Mouse (Mus musculus) embryonic stem cell, embryonic (primary cell): ENCODE measurements around the gene Tmem151b.

Source experiments
- CTCF ChIA-PET, 4 experiments: fragments of 300-600 bp in 2 of 4; fragments of 350-600 bp in 2 of 4; sonication (Branson Sonifier 250); formaldehyde crosslinking; loops; one replicate each; lab custom pipeline; 2022; ENCODE audit warnings: inconsistent platforms in 2 of 4; lab: Charles Lee
- POLR2A ChIA-PET, 4 experiments: fragments of 300-600 bp in 2 of 4; fragments of 350-600 bp in 2 of 4; sonication (Branson Sonifier 250); formaldehyde crosslinking; loops; one replicate each; lab custom pipeline; 2022; ENCODE audit warnings: antibody characterized with exemption in 4 of 4, inconsistent platforms in 1 of 4; lab: Charles Lee

Gene Tmem151b

DNA sequence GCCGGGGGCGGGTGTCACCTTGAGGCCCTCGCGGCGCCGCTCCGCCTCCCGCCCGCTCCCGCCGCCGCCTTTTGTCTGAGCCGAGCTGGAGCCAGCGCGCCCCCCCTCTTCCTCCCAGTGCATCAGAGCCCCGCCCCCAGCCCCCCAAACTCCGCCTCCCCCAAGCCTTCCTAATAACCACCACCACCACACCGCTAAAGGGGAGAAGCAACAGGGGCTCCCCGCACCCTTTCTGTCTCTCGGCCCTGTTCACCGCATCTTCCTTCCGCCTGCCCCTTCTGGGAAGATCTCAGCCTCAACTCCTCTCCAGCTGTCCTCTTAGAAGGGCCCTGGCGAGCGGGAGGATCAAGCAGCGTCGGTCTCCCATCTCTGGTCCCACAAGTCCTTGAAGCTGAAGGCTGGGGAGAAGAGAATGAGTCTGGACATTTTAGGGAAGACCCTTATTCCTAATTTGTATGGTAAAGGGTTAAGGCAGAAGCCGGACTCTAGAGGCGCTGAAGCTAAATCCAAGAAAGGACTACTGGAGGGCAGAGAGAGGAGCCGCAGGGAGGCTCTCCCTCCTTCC is at the start of gene Tmem151b:
Gene Tmem151b (minus strand): TSS at position 61 of the 565 bp plus-strand sequence.
- POLR2A ChIA-PET = interaction anchor here in 3 of 4 experiments (0.6 to 28.4 kb wide), 26 partner anchors 10 to 128 kb away, joined by 3 to 605 read pairs (median 5); partner anchors contain the start of genes Hsp90ab1 (in 3 of the 3), Spats1 (in 2 of the 3), Aars2 (in 1 of the 3) and Slc35b2 (in 1 of the 3)
- CTCF ChIA-PET = interaction anchor here (0.6 to 3.8 kb wide), 33 partner anchors 12 to 521 kb away, joined by 3 to 41 read pairs (median 3); partner anchors contain the start of genes Cdc5l (in 1 of the 4) and Spats1 (in 1 of the 4)

DNA sequence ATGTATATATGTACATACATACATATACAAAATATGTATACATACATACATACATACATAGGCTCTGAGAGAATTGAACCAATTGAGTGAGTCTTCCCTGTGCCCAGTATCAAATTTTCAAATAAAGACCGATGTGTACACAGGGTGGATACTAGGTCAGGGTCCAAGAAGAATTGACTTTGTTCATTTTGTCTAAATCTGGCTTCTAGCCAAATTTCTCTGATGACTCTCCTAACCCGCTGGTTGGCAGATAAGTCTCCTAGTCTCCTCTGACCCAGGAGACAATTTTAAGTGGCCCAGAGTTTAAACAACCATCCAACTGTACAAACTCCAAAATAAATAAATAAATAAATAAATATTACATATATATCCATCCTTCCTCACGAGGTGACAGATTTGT is 49.4 kb upstream of the Tmem151b start:
- CTCF ChIA-PET = interaction anchor here in 3 of 4 experiments (0.6 to 6.4 kb wide), 9 partner anchors 10 to 137 kb away, joined by 3 to 44 read pairs (median 6); no protein-coding TSS in a partner anchor

DNA sequence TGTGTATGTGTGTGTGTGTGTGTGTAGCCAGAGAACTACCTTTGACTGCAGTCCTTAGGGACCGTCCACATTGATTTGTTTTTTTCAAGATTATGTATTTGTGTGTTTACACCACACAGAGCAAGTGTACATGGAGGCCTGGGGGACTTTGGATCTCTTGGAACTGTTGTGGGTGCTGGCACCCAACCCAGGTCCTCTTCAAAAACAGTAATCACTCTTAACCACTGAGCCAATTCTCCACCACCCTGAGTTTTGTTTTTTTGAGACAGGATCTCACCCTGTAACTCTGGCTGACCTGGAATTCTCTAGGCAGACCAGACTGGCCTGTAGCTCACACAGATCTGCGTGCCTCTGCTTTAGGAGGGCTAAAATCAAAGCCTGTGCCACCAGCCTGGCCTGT is 48.9 kb upstream of the Tmem151b start:
- POLR2A ChIA-PET = interaction anchor here in 3 of 4 experiments (0.9 to 18.1 kb wide), 11 partner anchors 9 to 60 kb away, joined by 3 to 578 read pairs (median 16); partner anchors contain the start of gene Hsp90ab1 (in 2 of the 3)
- CTCF ChIA-PET = interaction anchor here in 2 of 4 experiments (0.6 to 6.4 kb wide), 6 partner anchors 11 to 44 kb away, joined by 3 to 44 read pairs (median 8); no protein-coding TSS in a partner anchor

More for the DNA sequence above, 49.4 kb upstream of the Tmem151b start:
- POLR2A ChIA-PET = interaction anchor here in 3 of 4 experiments (1.4 to 18.1 kb wide), 15 partner anchors 8 to 135 kb away, joined by 3 to 578 read pairs (median 47); partner anchors contain the start of genes Hsp90ab1 (in 2 of the 3) and 1600014C23Rik (in 1 of the 3)

DNA sequence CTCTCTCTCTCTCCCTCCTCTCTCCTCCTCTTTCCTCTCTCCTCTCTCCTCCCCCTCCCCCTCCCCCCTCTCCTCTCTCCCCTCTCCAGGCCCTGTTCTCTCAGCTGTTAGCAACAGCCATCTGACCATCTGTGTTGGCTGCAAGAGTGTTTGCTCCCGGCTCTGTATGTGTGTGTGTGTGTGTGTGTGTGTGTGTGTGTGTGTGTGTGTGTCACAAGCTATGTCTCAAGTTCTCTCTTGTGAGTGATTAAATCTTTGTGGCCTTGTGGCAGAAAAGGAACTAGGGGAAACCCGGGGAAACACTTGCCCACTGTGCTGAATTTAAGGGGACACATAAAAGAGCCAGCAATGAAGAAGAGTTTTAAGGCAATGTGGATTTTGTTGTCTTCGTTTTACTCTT is 48.3 kb upstream of the Tmem151b start:
- POLR2A ChIA-PET = interaction anchor here (0.6 to 18.1 kb wide), 18 partner anchors 9 to 1994 kb away, joined by 3 to 578 read pairs (median 9); partner anchors contain the start of gene Hsp90ab1 (in 4 of the 4)
- CTCF ChIA-PET = interaction anchor here (0.6 to 6.4 kb wide), 20 partner anchors 12 to 136 kb away, joined by 3 to 44 read pairs (median 6); no protein-coding TSS in a partner anchor

DNA sequence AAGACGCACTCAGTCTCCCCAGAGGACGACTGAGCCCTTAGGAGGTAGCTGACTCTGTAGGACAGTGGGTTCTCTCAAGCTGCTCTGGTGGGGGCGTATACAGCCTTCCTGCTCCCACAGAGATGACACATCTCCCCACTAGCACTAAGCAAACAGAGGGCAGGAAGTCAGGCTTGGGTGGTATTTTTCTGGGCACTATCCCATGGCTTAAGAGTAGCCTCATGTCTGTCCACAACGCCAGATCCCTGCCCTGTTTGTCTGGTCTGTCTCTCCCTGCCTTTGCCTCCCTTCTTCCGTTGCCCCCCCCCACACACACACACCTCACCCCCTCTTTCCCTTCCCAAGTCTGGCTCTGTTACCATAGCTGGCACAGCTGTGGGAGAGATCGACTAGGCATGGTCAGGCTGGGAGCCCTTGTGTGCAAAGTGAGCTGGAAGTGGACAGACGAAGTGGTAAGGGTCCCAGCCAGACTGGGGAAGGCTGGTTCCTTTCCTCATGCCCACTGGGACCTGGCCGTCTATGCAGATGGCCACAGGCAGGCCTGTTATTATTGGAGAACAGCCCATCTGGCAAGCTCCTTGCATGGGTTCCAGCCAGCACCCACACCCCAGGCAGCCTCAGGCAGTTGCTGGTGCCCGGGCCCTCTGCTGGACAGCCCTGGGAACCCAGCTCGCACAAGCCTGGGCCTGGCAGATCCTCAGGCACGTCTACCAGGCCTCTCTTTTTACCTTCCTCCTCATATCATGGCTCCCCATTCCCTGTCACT is 47.3 kb upstream of the Tmem151b start:
- ChIA-PET POLR2A (interaction anchor here (0.5 to 18.1 kb wide), 27 partner anchors 8 to 382 kb away, joined by 3 to 578 read pairs (median 5); partner anchors contain the start of genes Hsp90ab1 (in 4 of the 4), Cdc5l (in 1 of the 4) and Slc35b2 (in 1 of the 4)), CTCF (interaction anchor here (0.5 to 6.4 kb wide), 31 partner anchors 10 to 1635 kb away, joined by 3 to 44 read pairs (median 5); no protein-coding TSS in a partner anchor)

DNA sequence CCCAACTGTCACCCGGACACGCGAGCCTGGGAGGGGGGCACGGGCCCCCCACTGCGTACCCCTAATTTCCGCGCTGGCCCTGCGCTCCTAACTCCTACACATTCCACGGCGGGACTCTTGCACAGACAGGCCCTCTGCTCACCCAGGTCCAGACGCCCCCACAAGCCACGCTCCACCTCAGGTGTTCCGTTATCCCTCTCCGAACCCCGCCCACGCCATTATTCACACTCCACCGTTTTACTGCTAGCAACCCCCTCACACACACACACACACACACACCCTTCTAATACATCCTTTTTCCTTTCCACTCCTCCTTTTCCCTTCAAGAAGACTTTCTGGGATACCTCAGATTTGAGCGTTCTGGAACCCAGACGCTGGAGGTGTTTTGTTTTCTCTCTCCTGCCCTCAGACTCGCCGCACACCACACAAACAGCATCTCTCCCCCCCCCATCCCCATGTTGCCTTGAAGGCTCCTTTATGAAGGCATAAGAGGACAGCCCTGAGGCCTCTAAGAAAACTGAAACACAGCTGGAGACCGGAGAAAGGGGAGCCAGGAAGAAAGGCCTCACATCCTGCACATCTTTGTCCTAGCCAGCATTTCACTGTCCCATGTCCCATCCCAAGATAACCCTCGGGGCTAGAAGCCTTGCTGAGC is 46.4 kb upstream of the Tmem151b start:
- POLR2A ChIA-PET = interaction anchor here (0.6 to 18.1 kb wide), 24 partner anchors 13 to 344 kb away, joined by 3 to 578 read pairs (median 10); partner anchors contain the start of genes Hsp90ab1 (in 4 of the 4), Cdc5l (in 1 of the 4) and Slc35b2 (in 1 of the 4)
- CTCF ChIA-PET = interaction anchor here (0.5 to 6.4 kb wide), 17 partner anchors 9 to 111 kb away, joined by 3 to 79 read pairs (median 7); no protein-coding TSS in a partner anchor

DNA sequence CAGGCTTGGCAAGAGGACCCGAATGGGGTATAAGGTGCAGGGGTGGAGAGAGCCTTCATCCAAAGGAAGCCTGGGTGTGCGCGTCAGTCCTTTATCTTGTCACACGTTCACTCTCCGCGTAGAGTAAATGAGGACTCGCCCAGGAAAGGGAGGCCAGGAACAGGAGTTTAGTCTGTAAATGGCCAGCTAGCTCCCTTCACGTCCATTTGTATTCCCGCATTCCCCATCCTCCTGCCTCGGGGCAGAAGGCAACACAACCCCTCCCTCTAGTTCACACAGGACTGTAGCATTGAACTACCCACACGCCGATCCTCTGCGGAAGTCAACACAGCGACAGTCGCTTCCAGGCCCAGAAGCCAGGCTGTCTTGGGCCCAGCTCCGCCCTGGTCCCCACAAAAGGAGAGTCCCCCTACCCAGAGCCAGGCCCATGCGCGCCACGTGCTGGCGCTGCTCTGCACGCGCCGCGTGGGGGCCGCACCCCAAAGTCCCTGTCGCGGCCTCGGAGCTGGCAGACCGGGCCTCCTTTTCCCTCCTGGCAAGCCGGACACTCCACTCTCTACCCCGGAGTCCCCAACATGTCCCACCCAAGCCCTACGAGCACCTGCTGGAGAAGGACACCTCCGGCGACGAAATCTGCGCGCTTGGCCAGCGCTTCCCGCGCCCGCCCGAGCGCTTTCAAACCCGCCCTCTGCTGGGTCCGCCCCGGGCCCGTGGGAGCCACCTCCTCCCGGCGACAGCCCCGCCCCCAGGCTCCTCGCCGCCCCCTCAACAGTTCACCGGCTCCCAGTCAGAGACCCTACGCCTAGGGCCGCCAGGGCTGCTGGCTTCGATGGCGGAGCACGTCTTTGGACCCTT is 45.6 kb upstream of the Tmem151b start:
- ChIA-PET POLR2A (interaction anchor here (0.5 to 18.1 kb wide), 22 partner anchors 8 to 1907 kb away, joined by 3 to 578 read pairs (median 8); partner anchors contain the start of genes Hsp90ab1 (in 3 of the 4), Mymx (in 1 of the 4), Slc35b2 (in 1 of the 4) and Taf8 (in 1 of the 4)), CTCF (interaction anchor here (0.5 to 6.4 kb wide), 13 partner anchors 10 to 88 kb away, joined by 3 to 79 read pairs (median 5); partner anchors contain the start of gene Aars2 (in 1 of the 4))

DNA sequence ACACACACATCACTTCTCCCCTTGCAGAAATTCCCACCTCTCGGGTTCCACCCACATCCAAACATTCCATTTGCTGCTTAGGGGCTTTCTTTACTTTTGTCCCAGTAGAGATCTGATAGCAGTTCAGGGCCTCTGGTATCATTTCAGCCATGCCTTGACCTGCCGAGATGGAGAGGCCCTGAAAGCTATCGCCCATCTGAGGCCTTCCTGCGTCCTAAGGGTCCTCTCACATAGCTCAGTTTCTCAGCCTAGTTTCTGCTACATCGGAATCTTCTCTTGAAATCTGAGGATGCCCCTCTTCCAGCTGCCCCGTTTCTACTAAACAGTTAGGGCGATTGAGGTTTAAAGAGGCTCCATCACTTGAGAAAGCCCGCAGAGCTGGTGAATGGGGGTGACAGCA is 44.7 kb upstream of the Tmem151b start:
- ChIA-PET CTCF (interaction anchor here (0.5 to 6.4 kb wide), 17 partner anchors 7 to 87 kb away, joined by 3 to 79 read pairs (median 5); partner anchors contain the start of genes Aars2 (in 1 of the 4) and Mymx (in 1 of the 4)), POLR2A (interaction anchor here (0.5 to 18.1 kb wide), 29 partner anchors 8 to 1908 kb away, joined by 3 to 578 read pairs (median 8); partner anchors contain the start of genes Hsp90ab1 (in 4 of the 4), Mymx (in 4 of the 4), Slc35b2 (in 2 of the 4) and Taf8 (in 1 of the 4))

DNA sequence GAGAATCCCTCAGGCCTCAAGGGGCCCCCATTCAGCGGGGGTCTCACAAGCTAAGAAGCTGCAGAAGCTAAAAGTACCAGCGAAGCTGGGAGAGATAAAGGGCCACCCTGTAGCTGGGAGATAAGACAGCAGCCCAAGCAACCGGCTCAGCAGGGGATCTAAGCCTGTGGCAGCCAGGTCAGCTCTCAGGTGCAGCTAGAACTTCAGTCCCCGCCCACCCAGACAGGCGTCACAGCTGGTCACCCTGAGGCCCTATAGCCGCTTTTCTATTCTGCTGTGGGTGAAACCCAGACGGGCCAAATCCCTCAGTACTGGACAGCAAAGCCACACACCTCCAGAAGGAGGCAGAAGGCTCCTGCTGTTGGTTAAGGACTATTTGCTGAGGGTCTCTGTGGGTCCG is 44.0 kb upstream of the Tmem151b start:
- ChIA-PET POLR2A (interaction anchor here (0.7 to 18.1 kb wide), 26 partner anchors 9 to 88 kb away, joined by 3 to 578 read pairs (median 12); partner anchors contain the start of genes Hsp90ab1 (in 4 of the 4), Mymx (in 3 of the 4), Slc35b2 (in 2 of the 4) and Aars2 (in 1 of the 4)), CTCF (interaction anchor here (0.6 to 6.4 kb wide), 23 partner anchors 8 to 141 kb away, joined by 3 to 79 read pairs (median 5); partner anchors contain the start of genes Aars2 (in 1 of the 4) and Mymx (in 1 of the 4))

DNA sequence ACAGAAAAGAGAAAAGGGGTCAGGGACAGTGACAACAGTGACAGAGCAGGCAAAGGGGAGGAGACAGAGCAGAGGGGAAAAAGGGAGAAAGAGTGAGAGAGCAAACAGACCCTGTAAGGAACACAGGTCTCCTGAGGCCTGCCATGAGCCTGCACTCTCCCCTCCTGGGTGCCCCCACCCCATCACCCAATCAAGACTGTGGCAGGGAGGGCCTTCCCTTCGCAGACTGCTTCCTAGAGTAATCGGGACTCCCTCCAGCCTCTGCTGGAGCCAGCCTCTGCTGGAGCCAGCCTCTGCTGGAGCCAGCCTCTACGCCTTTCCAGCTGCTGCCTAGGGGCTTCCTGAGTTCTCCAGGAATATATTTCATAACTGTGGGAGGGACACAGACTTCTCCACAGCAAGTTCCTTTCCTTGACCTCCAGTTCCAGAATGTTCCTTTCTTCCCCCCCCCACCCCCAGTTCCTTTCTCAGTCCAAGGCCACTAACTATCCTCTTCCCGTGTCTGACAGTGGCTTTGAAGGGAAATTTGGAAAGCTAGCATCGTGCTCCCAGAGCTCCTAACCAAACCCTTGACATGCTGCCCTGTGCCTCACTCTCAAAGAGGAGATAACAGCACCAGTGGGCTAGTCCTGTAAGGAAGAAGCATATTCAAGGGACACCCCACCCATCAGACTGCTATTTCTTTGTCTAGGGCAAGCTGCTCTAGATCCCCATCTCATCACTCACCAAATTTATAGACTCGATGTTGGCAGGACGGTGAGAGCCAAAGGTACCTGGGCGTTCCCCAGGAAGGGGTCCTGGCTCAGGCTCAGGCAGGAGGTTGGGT is 43.3 kb upstream of the Tmem151b start:
- ChIA-PET POLR2A (interaction anchor here (0.9 to 18.1 kb wide), 29 partner anchors 8 to 140 kb away, joined by 3 to 578 read pairs (median 12); partner anchors contain the start of genes Mymx (in 4 of the 4), Hsp90ab1 (in 3 of the 4), Slc35b2 (in 2 of the 4) and Aars2 (in 1 of the 4)), CTCF (interaction anchor here (0.5 to 6.4 kb wide), 26 partner anchors 8 to 561 kb away, joined by 3 to 79 read pairs (median 4); partner anchors contain the start of gene Mymx (in 1 of the 4))

DNA sequence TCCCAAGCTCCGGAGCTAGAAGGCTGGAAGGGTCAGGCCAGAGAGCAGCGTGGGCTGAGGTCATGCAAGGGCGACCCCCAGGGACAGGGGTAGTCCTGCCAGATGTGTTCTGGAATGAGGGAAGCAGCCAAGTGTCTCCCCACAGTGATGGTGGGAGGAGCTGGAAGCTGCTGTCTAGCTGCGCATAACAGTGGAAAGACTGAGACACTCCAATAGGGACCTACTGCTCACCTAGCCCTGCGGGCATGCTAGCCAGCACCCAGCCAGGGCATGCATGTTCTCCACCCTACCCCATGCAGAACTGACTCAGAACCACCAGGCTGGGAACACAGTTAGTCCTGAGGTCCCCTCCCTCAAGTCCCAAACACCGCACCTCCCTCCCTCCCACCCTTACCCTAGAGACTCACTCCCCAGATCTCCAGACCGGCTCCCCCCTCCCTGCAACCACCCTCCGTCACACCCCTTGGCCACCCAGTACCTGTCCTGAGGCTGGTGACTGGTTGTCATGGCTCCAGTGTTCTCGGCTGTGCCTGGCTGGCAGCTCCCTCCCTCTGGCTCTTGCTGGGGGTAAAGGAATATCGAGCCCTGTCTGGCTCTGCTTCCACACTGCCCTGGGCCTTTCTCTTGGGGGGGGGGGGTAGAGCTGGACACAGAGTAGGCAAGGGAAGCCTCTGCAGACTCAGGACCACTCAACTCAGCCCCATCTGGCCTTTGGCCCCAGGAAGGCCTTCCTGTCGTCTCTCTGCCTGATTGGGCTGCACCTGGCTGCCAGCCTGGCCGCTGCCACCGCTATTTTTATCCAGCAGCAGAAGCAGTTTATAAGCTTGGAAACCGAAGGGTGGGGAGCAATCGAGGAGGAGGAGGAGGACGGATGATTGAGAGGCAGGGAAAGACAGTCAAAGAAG is 42.5 kb upstream of the Tmem151b start:
- ChIA-PET POLR2A (interaction anchor here (0.5 to 18.1 kb wide), 35 partner anchors 9 to 294 kb away, joined by 3 to 578 read pairs (median 5); partner anchors contain the start of genes Mymx (in 4 of the 4), Hsp90ab1 (in 3 of the 4), Slc29a1 (in 2 of the 4) and Mrpl14 (in 1 of the 4)), CTCF (interaction anchor here (0.5 to 5.8 kb wide), 31 partner anchors 8 to 562 kb away, joined by 3 to 79 read pairs (median 5); partner anchors contain the start of genes Mymx (in 2 of the 4), Aars2 (in 1 of the 4) and Slc29a1 (in 1 of the 4))

DNA sequence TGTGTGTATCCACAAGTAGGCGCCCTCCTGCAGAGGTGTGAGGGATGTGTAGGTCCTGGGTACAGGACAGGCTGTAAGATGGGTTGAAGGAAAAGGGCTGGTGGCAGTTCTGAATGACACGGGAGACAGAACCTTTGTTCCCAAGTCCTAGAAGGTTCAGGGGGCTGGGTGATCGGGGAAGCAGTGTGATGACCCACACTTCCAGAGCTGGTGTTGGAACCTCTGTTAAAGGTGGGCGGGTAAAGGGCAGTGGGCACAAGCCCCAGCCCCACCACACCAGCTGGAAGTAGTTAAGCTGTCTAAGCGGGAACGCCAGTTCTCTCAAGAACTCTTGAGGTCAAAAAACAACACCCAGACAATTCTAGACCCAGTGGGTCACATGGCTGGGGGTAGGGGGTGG is 40.9 kb upstream of the Tmem151b start:
- ChIA-PET POLR2A (interaction anchor here (0.5 to 18.1 kb wide), 22 partner anchors 8 to 95 kb away, joined by 3 to 578 read pairs (median 4); partner anchors contain the start of genes Slc29a1 (in 3 of the 4), Mymx (in 2 of the 4), Aars2 (in 1 of the 4) and Hsp90ab1 (in 1 of the 4)), CTCF (interaction anchor here (0.5 to 5.8 kb wide), 13 partner anchors 7 to 73 kb away, joined by 3 to 79 read pairs (median 7); partner anchors contain the start of gene Mymx (in 1 of the 4))

DNA sequence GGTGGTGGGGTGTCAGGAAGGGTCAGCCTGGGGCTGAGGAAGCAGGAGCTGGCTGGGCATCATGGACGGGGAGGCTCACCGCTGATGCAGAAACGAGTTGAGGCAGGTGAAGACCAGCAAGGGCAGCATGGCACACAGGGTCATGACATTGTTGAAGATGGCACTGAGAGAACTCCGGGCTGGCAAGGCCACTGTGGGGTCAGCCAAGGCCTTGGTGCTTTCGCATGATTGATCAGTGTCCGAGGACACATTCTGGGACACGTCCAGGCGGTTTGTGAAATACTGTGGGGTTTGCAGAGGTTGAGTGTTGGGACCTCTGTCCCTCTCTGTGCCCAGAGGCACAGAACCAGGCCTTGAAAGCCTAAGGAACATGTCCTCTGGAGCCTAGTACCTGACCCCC is 40.4 kb upstream of the Tmem151b start:
- ChIA-PET POLR2A (interaction anchor here in 3 of 4 experiments (0.7 to 18.1 kb wide), 14 partner anchors 7 to 676 kb away, joined by 3 to 578 read pairs (median 6); partner anchors contain the start of genes Mymx (in 2 of the 3), Slc29a1 (in 2 of the 3), Aars2 (in 1 of the 3) and Hsp90ab1 (in 1 of the 3)), CTCF (interaction anchor here in 2 of 4 experiments (2.1 to 5.8 kb wide), 6 partner anchors 7 to 74 kb away, joined by 6 to 79 read pairs (median 8); no protein-coding TSS in a partner anchor)
